17 mouse cellular contexts compared by ENCODE assay signal in genomic region chr14:107584252-107584651, GRCm38 (mm10).
"Had no signal": no experiment of that assay in that cellular context is flagged by ENCODE, and none has a peak within 500 bp of the region (broad histone marks: within the 10 kb centered on the region; RNA-seq: fewer than 3 reads in every experiment).

No protein-coding gene starts in this region.

- H3K4me3 ChIP-seq: neural tube, embryonic 12.5 days; neural tube, embryonic 13.5 days; neural tube, embryonic 15.5 days; stomach, embryonic 15.5 days had no signal

- H3K27ac ChIP-seq: neural tube, embryonic 12.5 days; neural tube, embryonic 13.5 days; neural tube, embryonic 15.5 days; stomach, embryonic 15.5 days; stomach, postnatal 0 days had no signal

- H3K4me1 ChIP-seq: neural tube, embryonic 12.5 days; neural tube, embryonic 13.5 days; neural tube, embryonic 15.5 days; stomach, embryonic 15.5 days had no signal

- H3K9me3 ChIP-seq: neural tube, embryonic 12.5 days; neural tube, embryonic 13.5 days; neural tube, embryonic 15.5 days; stomach, embryonic 15.5 days had no signal

- H3K36me3 ChIP-seq: neural tube, embryonic 12.5 days; neural tube, embryonic 13.5 days; neural tube, embryonic 15.5 days; stomach, embryonic 15.5 days had no signal

- H3K27me3 ChIP-seq: neural tube, embryonic 12.5 days; neural tube, embryonic 13.5 days; neural tube, embryonic 15.5 days; stomach, embryonic 15.5 days had no signal

- H3K9ac ChIP-seq: neural tube, embryonic 12.5 days; neural tube, embryonic 13.5 days; neural tube, embryonic 15.5 days; stomach, embryonic 15.5 days had no signal

- DNase-seq: retina, postnatal 1 day; right cerebral cortex, adult 18-20 months; right cerebral cortex, postnatal 14 days; right cerebral cortex, postnatal 25 days; right cerebral cortex, postnatal 4 days; spleen, adult 18-20 months; thymus, adult 18-20 months; thymus, adult 2 months; thymus, postnatal 14 days; thymus, postnatal 25 days; thymus, postnatal 36 days; thymus, postnatal 4 days had no signal
